Mouse (Mus musculus) midbrain, embryonic 11.5 days (tissue): Measurements from ENCODE around the gene Pcbp3. TPM values are rescaled to one million over a fixed set of nuclear protein-coding genes. Genes with fewer than 3 reads are reported as not detected.

Source experiments
- ATAC-seq: fragments of 200-750 bp; cut with Nextera tagmentation; 2 replicates; pipeline ENCODE4 v1.8.0; 2017; ENCODE audit warnings: moderate TSS enrichment, moderate library complexity; ENCODE audit not compliant: low FRiP score
- DNase-seq: peaks from one replicate; pipeline ENCODE4 v3.0.0; 2015; ENCODE audit warnings: low spot score; ENCODE audit errors: missing footprints
- H3K27ac ChIP-seq: fragments of 300-500 bp; sonication (generic); 2 replicates; pipeline ENCODE4 v1.5.1; 2014; ENCODE audit warnings: low read depth, low read length
- H3K27me3 ChIP-seq: fragments of 300-500 bp; sonication (generic); 2 replicates; pipeline ENCODE4 v1.6.1; 2014; ENCODE audit warnings: mild to moderate bottlenecking, low read length, moderate library complexity, mixed read lengths; ENCODE audit not compliant: control insufficient read depth, insufficient read depth
- H3K36me3 ChIP-seq: fragments of 300-500 bp; sonication (generic); 2 replicates; pipeline ENCODE4 v1.6.1; 2014; ENCODE audit warnings: mild to moderate bottlenecking, low read length, moderate library complexity, mixed read lengths; ENCODE audit not compliant: control insufficient read depth, insufficient read depth
- H3K4me1 ChIP-seq: fragments of 300-500 bp; sonication (generic); 2 replicates; pipeline ENCODE4 v1.6.1; 2014; ENCODE audit warnings: low read length; ENCODE audit not compliant: control insufficient read depth, insufficient read depth
- H3K4me2 ChIP-seq: fragments of 300-500 bp; sonication (generic); 2 replicates; pipeline ENCODE4 v1.6.1; 2014; ENCODE audit warnings: mild to moderate bottlenecking, moderate library complexity
- H3K4me3 ChIP-seq: fragments of 300-500 bp; sonication (generic); 2 replicates; pipeline ENCODE4 v1.5.1; 2014; ENCODE audit warnings: low read depth, low read length
- H3K9ac ChIP-seq: fragments of 300-500 bp; sonication (generic); 2 replicates; pipeline ENCODE4 v1.6.1; 2014; ENCODE audit warnings: low read length
- H3K9me3 ChIP-seq: fragments of 300-500 bp; sonication (generic); 2 replicates; pipeline ENCODE4 v1.6.1; 2016; ENCODE audit warnings: low read length; ENCODE audit not compliant: control insufficient read depth
- WGBS: fragments of 180-500 bp; shearing (Covaris S2); extraction: QIAGEN DNeasy Blood & Tissue Kit; methylation state at CpG from one replicate; pipeline ENCODE4 v1.1.7; 2014; 5-methylcytosine and 5-hydroxymethylcytosine counted together
- polyA plus RNA-seq: library from polyadenylated mRNA; unstranded; fragments of >200 nt; fragmentation: Nextera tagmentation; extraction: Ambion mirVana; gene quantifications from 2 replicates; pipeline ENCODE4 v1.2.1, GENCODE M21; 2014

Gene Pcbp3
- polyA plus RNA-seq, 1 experiment from 2014 or later, result 41.5 TPM

DNA sequence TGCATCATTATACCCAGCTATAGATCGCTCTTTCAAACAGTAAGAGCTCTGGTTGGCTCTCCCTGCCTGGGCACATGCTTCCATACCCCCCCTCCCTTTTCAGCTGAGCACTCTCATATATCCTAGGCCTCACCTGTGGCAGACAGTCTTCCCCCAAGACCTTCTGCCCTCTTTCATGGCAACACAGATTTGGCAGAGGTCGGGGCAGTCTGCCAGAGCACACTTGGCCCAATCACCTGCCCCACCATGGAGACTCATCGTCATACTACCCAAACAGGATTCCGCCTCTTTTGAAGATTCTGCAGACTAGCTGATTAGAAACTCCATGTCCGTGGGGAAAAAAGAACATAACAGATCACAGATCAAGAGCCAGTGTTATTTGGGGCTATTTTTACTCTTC lies 86.8 kb downstream of the Pcbp3 start:
- 89% methylated on average over 5 of the region's 5 CpGs for WGBS
- Histone ChIP-seq H3K4me1 (no peaks in the 10 kb centered on the region), H3K4me2 (no peak overlapping the region), H3K36me3 (no peaks in the 10 kb centered on the region), H3K9me3 (no peaks in the 10 kb centered on the region), H3K9ac (no peak overlapping the region), H3K27ac (no peak overlapping the region), H3K27me3 (no peaks in the 10 kb centered on the region), H3K4me3 (no peak overlapping the region)
- DNase-seq (no peak), ATAC-seq (no peak)

DNA sequence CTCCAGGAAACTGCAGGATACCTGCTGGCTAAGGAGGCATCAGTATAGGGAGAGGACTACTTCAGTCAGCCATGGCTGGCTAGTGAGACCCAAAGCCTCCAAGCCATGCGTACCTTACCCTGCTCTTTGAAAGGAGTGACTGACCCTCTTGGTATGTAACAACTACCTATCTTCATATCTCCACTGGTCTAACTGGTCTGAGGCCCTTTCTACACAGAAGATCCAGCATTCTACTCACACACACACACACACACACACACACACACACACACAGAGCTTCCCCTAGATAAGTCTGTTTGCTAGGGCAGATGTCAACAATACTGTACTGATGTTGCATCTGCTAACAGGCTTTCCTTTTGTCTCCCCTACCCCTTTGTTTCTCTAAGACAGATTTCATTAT lies 87.3 kb downstream of the Pcbp3 start:
- Histone ChIP-seq H3K9me3 (no peaks in the 10 kb centered on the region), H3K27ac (no peak overlapping the region), H3K9ac (no peak overlapping the region), H3K27me3 (no peaks in the 10 kb centered on the region), H3K4me3 (no peak overlapping the region), H3K36me3 (no peaks in the 10 kb centered on the region), H3K4me2 (no peak overlapping the region), H3K4me1 (no peaks in the 10 kb centered on the region)
- DNase-seq (no peak), ATAC-seq (no peak)
- WGBS, result 81% methylated on average over 1 of the region's 1 CpGs

DNA sequence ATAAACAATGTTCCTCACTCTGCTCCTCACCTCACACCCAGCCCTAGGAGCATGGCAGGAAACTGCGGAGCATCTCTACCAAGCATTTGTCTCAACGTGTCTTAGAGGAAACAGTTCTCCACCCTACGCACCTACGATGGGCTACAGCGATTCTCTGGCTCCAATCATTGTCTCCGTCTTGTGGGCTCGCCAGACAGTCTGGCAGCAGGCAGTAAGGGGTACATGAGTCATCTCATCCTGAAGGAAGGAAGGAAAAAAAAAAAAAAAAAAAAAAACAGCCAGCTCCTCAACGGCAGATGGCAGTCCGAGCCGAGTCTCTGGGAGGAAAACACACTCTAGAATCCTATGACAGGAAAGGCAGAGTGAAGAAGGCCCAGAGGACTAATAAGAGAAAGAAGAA lies 87.7 kb downstream of the Pcbp3 start:
- Histone ChIP-seq H3K4me2 (no peak overlapping the region), H3K4me3 (no peak overlapping the region), H3K36me3 (no peaks in the 10 kb centered on the region), H3K4me1 (no peaks in the 10 kb centered on the region), H3K27me3 (no peaks in the 10 kb centered on the region), H3K9ac (no peak overlapping the region), H3K27ac (no peak overlapping the region), H3K9me3 (no peaks in the 10 kb centered on the region)
- ATAC-seq, result no peak
- WGBS, result 90% methylated on average over 10 of the region's 10 CpGs
- DNase-seq, result no peak

DNA sequence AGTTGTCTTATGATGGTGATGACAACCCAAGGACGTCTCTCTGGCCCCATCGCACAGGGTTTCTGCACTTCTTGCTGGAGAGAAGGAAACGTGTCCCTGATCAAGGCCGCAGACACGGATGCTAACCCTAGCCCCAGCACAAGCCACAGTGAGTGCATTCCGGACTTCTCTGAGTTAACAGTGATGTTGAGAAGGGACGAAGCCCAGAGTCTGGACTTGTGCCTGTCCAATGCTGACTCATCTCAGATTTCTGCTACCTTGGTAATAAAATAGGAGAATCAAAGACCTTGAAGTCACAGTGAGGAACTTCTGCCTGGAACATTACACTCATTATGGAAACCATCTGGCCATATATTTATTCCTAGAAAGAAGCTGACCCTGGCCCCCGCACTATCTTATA lies 89.0 kb downstream of the Pcbp3 start:
- ATAC-seq, result no peak

DNA sequence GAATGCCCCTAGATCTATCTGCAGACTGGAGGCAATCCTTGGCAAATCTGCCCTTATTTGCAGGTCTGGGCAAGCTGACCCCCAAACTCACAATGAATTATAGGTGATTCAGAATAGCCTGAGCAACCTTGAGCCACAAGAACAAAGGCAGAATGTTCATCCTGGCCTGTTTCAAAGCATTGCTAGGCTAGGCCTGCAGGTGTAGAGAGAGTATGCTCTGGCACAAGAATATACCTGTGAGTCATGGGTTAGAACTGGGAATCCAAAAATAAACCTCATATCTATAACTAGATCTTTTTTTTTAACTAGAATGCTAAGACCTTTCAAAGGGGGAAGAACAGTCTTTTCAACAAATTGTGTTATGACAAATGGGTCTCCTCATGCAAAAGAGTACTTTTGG lies 95.8 kb downstream of the Pcbp3 start:
- Histone ChIP-seq H3K27ac (no peak overlapping the region), H3K4me2 (no peak overlapping the region), H3K4me3 (no peak overlapping the region), H3K36me3 (no peaks in the 10 kb centered on the region), H3K27me3 (no peaks in the 10 kb centered on the region), H3K9me3 (no peaks in the 10 kb centered on the region), H3K9ac (no peak overlapping the region), H3K4me1 (no peaks in the 10 kb centered on the region)
- ATAC-seq (no peak), DNase-seq (no peak)

More for the DNA sequence above, 89.0 kb downstream of the Pcbp3 start:
- Histone ChIP-seq H3K4me2 (no peak overlapping the region), H3K36me3 (no peaks in the 10 kb centered on the region), H3K4me1 (no peaks in the 10 kb centered on the region), H3K9me3 (no peaks in the 10 kb centered on the region), H3K27ac (no peak overlapping the region), H3K9ac (no peak overlapping the region), H3K27me3 (no peaks in the 10 kb centered on the region), H3K4me3 (no peak overlapping the region)
- 93% methylated on average over 8 of the region's 8 CpGs for WGBS
- no peak for DNase-seq

DNA sequence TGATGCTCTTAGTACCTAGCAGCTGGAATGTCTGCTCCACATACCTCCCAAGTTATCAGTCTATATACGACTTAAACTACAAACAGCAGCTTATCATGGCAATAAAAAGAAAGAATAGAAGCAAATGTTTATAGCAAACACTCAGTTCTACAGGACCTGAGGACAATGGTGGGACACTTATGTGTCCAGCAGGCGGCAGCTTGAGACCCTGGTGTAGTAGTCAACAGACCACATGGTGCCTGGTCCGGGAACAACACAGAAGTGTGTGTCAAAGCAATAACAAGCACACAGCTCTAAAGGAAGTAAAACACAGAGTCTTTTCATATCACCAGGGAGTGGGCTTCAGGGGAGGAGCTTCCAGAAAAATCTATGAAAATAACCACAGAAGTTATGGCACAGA lies 100.7 kb downstream of the Pcbp3 start:
- Histone ChIP-seq H3K9me3 (no peaks in the 10 kb centered on the region), H3K36me3 (no peaks in the 10 kb centered on the region), H3K27ac (no peak overlapping the region), H3K27me3 (no peaks in the 10 kb centered on the region), H3K9ac (no peak overlapping the region), H3K4me2 (no peak overlapping the region), H3K4me3 (no peak overlapping the region), H3K4me1 (no peaks in the 10 kb centered on the region)
- no peak for ATAC-seq
- 80% methylated on average over 3 of the region's 3 CpGs for WGBS
- DNase-seq, result no peak

DNA sequence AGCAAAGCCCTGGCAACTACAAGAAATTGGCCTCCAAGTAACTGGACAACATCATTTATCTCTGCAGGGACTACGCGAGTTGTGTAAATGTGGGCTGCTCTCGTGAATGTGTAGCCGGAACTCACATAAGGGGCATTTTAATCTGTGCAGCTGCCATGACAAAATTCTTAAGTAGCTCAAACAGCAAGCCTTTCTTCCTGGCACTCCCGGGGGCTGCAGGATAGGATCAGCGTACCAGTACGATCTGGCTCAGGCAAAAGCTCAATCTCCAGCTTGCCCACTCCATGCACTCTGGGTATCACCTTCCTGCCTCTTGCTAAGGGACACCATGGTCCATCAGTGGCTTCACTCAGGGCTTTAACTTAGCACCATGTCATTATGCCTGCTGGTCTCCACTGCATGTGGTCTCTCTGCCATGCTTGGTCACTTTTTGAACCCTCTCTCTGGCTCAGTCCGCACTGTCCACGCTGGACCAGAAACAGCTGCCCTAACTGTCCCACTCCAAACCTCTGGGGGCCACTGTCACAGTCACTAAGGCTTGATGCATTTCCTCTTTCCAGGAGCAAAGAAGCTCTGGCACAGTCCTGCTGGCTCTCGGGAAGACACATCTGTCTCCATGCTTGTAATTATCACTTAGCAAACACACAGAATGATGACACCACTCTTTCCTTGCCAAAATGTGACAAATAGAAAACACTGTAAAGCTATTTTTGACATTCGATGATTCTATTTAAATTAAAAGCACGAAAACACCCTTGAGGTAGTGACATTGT lies 102.1 kb downstream of the Pcbp3 start:
- WGBS, result 80% methylated on average over 12 of the region's 12 CpGs
- ATAC-seq, result no peak

DNA sequence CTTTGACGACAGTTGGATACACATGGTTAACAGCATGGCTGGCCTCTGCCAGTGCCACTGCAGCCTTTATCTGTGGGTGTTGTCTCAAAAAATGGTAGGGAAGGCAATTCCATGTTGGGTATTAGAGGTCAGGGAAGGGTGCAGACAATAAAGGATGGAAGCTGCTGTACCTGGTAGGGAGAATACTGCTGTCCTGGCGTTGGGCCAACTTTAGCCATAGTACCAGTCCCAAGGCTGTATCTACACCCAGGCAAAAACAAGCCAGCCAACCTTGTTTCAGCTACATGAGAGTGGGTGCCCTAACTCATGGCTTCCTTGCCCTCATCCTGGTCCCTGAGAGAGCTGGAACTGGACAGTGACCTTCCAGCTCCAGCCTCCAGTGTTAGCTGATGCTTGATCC lies 103.8 kb downstream of the Pcbp3 start:
- Histone ChIP-seq H3K4me2 (no peak overlapping the region), H3K36me3 (no peaks in the 10 kb centered on the region), H3K9ac (no peak overlapping the region), H3K27ac (no peak overlapping the region), H3K27me3 (no peaks in the 10 kb centered on the region), H3K4me1 (no peaks in the 10 kb centered on the region), H3K4me3 (no peak overlapping the region), H3K9me3 (no peaks in the 10 kb centered on the region)
- DNase-seq (no peak), ATAC-seq (no peak)
- 87% methylated on average over 2 of the region's 2 CpGs for WGBS

More for the DNA sequence above, 102.1 kb downstream of the Pcbp3 start:
- no peaks in the 10 kb centered on the region for H3K4me1 ChIP-seq
- DNase-seq, result no peak
- no peaks in the 10 kb centered on the region for H3K27me3 ChIP-seq
- H3K4me2 ChIP-seq, result no peak overlapping the region
- H3K36me3 ChIP-seq, result no peaks in the 10 kb centered on the region
- H3K9me3 ChIP-seq, result no peaks in the 10 kb centered on the region
- no peak overlapping the region for H3K9ac ChIP-seq
- no peak overlapping the region for H3K27ac ChIP-seq
- H3K4me3 ChIP-seq, result no peak overlapping the region

DNA sequence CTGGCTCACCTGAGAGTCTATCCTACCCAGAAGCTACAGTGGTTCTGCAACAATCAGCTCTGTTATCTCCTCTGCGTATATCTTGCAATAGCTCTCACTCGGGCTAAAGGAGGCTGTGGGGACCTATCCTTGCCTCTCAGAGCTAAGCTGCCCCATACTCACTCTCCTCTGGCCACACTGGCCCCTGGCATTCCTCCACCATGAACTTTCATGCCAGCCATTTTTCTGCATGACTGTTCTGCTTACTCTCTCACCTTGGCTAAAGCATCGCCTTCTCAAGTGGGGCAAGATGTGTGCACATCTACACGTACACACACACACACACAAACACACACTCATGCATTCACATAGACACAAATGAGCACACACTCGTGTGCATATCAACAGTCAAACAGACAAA lies 115.2 kb downstream of the Pcbp3 start:
- Histone ChIP-seq H3K27ac (no peak overlapping the region), H3K9ac (no peak overlapping the region), H3K4me2 (no peak overlapping the region), H3K36me3 (no peaks in the 10 kb centered on the region), H3K27me3 (no peaks in the 10 kb centered on the region), H3K4me1 (no peaks in the 10 kb centered on the region), H3K9me3 (no peaks in the 10 kb centered on the region), H3K4me3 (no peak overlapping the region)
- ATAC-seq (no peak), DNase-seq (no peak)
- 90% methylated on average over 5 of the region's 5 CpGs for WGBS
